Mouse (Mus musculus): ENCODE data around the gene Cd83. TPM values are rescaled to one million over a fixed set of nuclear protein-coding genes. Genes with fewer than 3 reads are reported as not detected.

Cd83 gene
- total and polyA plus RNA-seq, 2 experiments: 0.73 to 3.8 TPM

GRCm38 (mm10) chr13:43766786-43767680 lies 17.5 kb upstream of the Cd83 start:
- no peak overlapping the region for H3K4me3 ChIP-seq (ENCODE audit: insufficient read depth, low read depth, low read length)
- no peaks in the 10 kb centered on the region for H3K36me3 ChIP-seq (ENCODE audit: control insufficient read depth, insufficient read depth, low read length)
- H3K27me3 ChIP-seq (ENCODE audit: control insufficient read depth, insufficient read depth, low read length): no peaks in the 10 kb centered on the region
- no peak for TF ChIP-seq POLR2A (IDR thresholded peaks at IDR 0.05; ENCODE audit: extremely low read depth, insufficient read depth, low read length)
- TF ChIP-seq CTCF (IDR thresholded peaks at IDR 0.05; ENCODE audit: low read depth, low read length): no peak
- DNase-seq (ENCODE audit: extremely low read depth, low read depth, low spot score): no peak
- H3K4me1 ChIP-seq (ENCODE audit: control insufficient read depth, insufficient read depth, low read length): no peaks in the 10 kb centered on the region
- WGBS: 91% methylated on average over 7 of the region's 7 CpGs
- H3K27ac ChIP-seq (replicated peaks; ENCODE audit: insufficient read depth, low read depth, low read length): no peak overlapping the region
- H3K79me2 ChIP-seq (ENCODE audit: control insufficient read depth, insufficient read depth, low read length): no peaks in the 10 kb centered on the region
- H3K9ac ChIP-seq (ENCODE audit: low read depth, low read length): no peak overlapping the region

- Histone ChIP-seq H3K27ac (replicated peaks; ENCODE audit: insufficient read depth, low read depth, low read length) (no peak overlapping the region), H3K36me3 (ENCODE audit: control insufficient read depth, insufficient read depth, low read length) (no peaks in the 10 kb centered on the region), H3K79me2 (ENCODE audit: control insufficient read depth, insufficient read depth, low read length) (no peaks in the 10 kb centered on the region), H3K4me3 (ENCODE audit: insufficient read depth, low read depth, low read length) (no peak overlapping the region), H3K9ac (ENCODE audit: low read depth, low read length) (no peak overlapping the region), H3K4me1 (ENCODE audit: control insufficient read depth, insufficient read depth, low read length) (no peaks in the 10 kb centered on the region), H3K27me3 (ENCODE audit: control insufficient read depth, insufficient read depth, low read length) (no peaks in the 10 kb centered on the region)
- WGBS: 93% methylated on average over 6 of the region's 6 CpGs
- no peak for DNase-seq (ENCODE audit: extremely low read depth, low read depth, low spot score)
- TF ChIP-seq CTCF (IDR thresholded peaks at IDR 0.05; ENCODE audit: low read depth, low read length) (no peak), POLR2A (IDR thresholded peaks at IDR 0.05; ENCODE audit: extremely low read depth, insufficient read depth, low read length) (no peak)
These were observed 11.6 kb upstream of the Cd83 start for GRCm38 (mm10) chr13:43773020-43773419.

GRCm38 (mm10) chr13:43773965-43774566 lies 10.5 kb upstream of the Cd83 start:
- H3K27me3 ChIP-seq (ENCODE audit: control insufficient read depth, insufficient read depth, low read length): no peaks in the 10 kb centered on the region
- no peaks in the 10 kb centered on the region for H3K4me1 ChIP-seq (ENCODE audit: control insufficient read depth, insufficient read depth, low read length)
- H3K4me3 ChIP-seq (ENCODE audit: insufficient read depth, low read depth, low read length): no peak overlapping the region
- H3K27ac ChIP-seq (replicated peaks; ENCODE audit: insufficient read depth, low read depth, low read length): no peak overlapping the region
- H3K79me2 ChIP-seq (ENCODE audit: control insufficient read depth, insufficient read depth, low read length): no peaks in the 10 kb centered on the region
- TF ChIP-seq CTCF (IDR thresholded peaks at IDR 0.05; ENCODE audit: low read depth, low read length): no peak
- no peak for TF ChIP-seq POLR2A (IDR thresholded peaks at IDR 0.05; ENCODE audit: extremely low read depth, insufficient read depth, low read length)
- no peak for DNase-seq (ENCODE audit: extremely low read depth, low read depth, low spot score)
- H3K9ac ChIP-seq (ENCODE audit: low read depth, low read length): no peak overlapping the region
- H3K36me3 ChIP-seq (ENCODE audit: control insufficient read depth, insufficient read depth, low read length): no peaks in the 10 kb centered on the region
- WGBS: 72% methylated on average over 15 of the region's 15 CpGs

GRCm38 (mm10) chr13:43774605-43775426 lies 9.8 kb upstream of the Cd83 start:
- Histone ChIP-seq H3K79me2 (ENCODE audit: control insufficient read depth, insufficient read depth, low read length) (no peaks in the 10 kb centered on the region), H3K36me3 (ENCODE audit: control insufficient read depth, insufficient read depth, low read length) (no peaks in the 10 kb centered on the region), H3K9ac (ENCODE audit: low read depth, low read length) (no peak overlapping the region), H3K27me3 (ENCODE audit: control insufficient read depth, insufficient read depth, low read length) (no peaks in the 10 kb centered on the region), H3K4me1 (ENCODE audit: control insufficient read depth, insufficient read depth, low read length) (no peaks in the 10 kb centered on the region), H3K27ac (replicated peaks; ENCODE audit: insufficient read depth, low read depth, low read length) (no peak overlapping the region), H3K4me3 (ENCODE audit: insufficient read depth, low read depth, low read length) (no peak overlapping the region)
- no peak for TF ChIP-seq POLR2A (IDR thresholded peaks at IDR 0.05; ENCODE audit: extremely low read depth, insufficient read depth, low read length)
- TF ChIP-seq CTCF (IDR thresholded peaks at IDR 0.05; ENCODE audit: low read depth, low read length): no peak
- DNase-seq (ENCODE audit: extremely low read depth, low read depth, low spot score): no peak
- WGBS: 81% methylated on average over 13 of the region's 13 CpGs

GRCm38 (mm10) chr13:43775427-43775733 lies 9.2 kb upstream of the Cd83 start:
- 64% methylated on average over 2 of the region's 2 CpGs for WGBS
- Histone ChIP-seq H3K27ac (replicated peaks; ENCODE audit: insufficient read depth, low read depth, low read length) (no peak overlapping the region), H3K9ac (ENCODE audit: low read depth, low read length) (no peak overlapping the region), H3K36me3 (ENCODE audit: control insufficient read depth, insufficient read depth, low read length) (no peaks in the 10 kb centered on the region), H3K4me1 (ENCODE audit: control insufficient read depth, insufficient read depth, low read length) (no peaks in the 10 kb centered on the region), H3K4me3 (ENCODE audit: insufficient read depth, low read depth, low read length) (no peak overlapping the region), H3K79me2 (ENCODE audit: control insufficient read depth, insufficient read depth, low read length) (no peaks in the 10 kb centered on the region), H3K27me3 (ENCODE audit: control insufficient read depth, insufficient read depth, low read length) (no peaks in the 10 kb centered on the region)
- no peak for TF ChIP-seq CTCF (IDR thresholded peaks at IDR 0.05; ENCODE audit: low read depth, low read length)
- no peak for TF ChIP-seq POLR2A (IDR thresholded peaks at IDR 0.05; ENCODE audit: extremely low read depth, insufficient read depth, low read length)
- no peak for DNase-seq (ENCODE audit: extremely low read depth, low read depth, low spot score)

Measured in liver, adult 2 months (tissue).